Mouse (Mus musculus) gastrocnemius, adult 8-10 months (tissue): ENCODE data around the gene C3. TPM values are rescaled to one million over a fixed set of nuclear protein-coding genes. Genes with fewer than 3 reads are reported as not detected.
A peak's percentile ranks its signal among the peaks of the same experiment; 100 is the strongest.

Experiments
- DNase-seq, 2 experiments: peaks; one replicate each; pipeline ENCODE4 v3.0.0; 2022; ENCODE audit warnings: low spot score in 2 of 2
- microRNA-seq: library from miRNA; unstranded; fragments of <30 nt; microRNA quantifications from one replicate; pipeline ENCODE4 v1.2.0, GENCODE M21; 2022
- total RNA-seq, 4 experiments: library from RNA; stranded (reverse); gene quantifications; 2 replicates each; pipeline ENCODE4 v1.2.4; 2022

Gene C3
- total RNA-seq, 4 experiments from 2014 or later = 8.4 to 33.5 (median 14.9) TPM

GRCm38 (mm10) chr17:57170616-57171260 is 57.2 kb downstream of the C3 start:
- DNase-seq = no peak

GRCm38 (mm10) chr17:57166800-57167791 is 60.8 kb downstream of the C3 start:
- DNase-seq = peak; percentile 70 to 76

Small RNA genes within 50 kb of the gene (microRNA-seq; reads per million reads assigned to microRNA genes)
- gene Mir6978 = not detected

Other genes with a start within 250 kb of the C3 start
- gene Acer1, start 246.0 kb downstream of the C3 start, total RNA-seq = not detected
- 10 to 100 TPM; 35.8 to 39.5 (median 37.5) TPM for gene Clpp, start 237.8 kb downstream of the C3 start, total RNA-seq
- 10 to 100 TPM; 20.2 to 27.1 (median 21.9) TPM for gene Alkbh7, start 230.8 kb downstream of the C3 start, total RNA-seq
- gene Pspn, start 228.1 kb downstream of the C3 start, total RNA-seq = not detected
- 10 to 100 TPM; 13.3 to 17.5 (median 15.5) TPM for gene Gtf2f1, start 216.8 kb downstream of the C3 start, total RNA-seq
- gene Gm17949, start 216.7 kb downstream of the C3 start, total RNA-seq = under 1 TPM in 1 of 4 experiments, not detected in 3; 0.27 TPM
- gene Khsrp, start 196.6 kb downstream of the C3 start, total RNA-seq = 10 to 100 TPM; 23.3 to 29.9 (median 27.2) TPM
- not detected for gene Slc25a41, start 186.5 kb downstream of the C3 start, total RNA-seq
- gene Crb3, start 169.0 kb downstream of the C3 start, total RNA-seq = under 1 TPM in 1 of 4 experiments, not detected in 3; 0.34 TPM
- 10 to 100 TPM; 28.2 to 32.7 (median 31.3) TPM for gene Slc25a23, start 168.3 kb downstream of the C3 start, total RNA-seq
- gene Dennd1c, start 149.6 kb downstream of the C3 start, total RNA-seq = under 1 TPM in 3 of 4 experiments, not detected in 1; 0.12 to 0.52 (median 0.44) TPM
- under 1 TPM; 0.53 to 0.88 (median 0.64) TPM for gene Tubb4a, start 140.4 kb downstream of the C3 start, total RNA-seq
- gene Tnfsf9, start 122.8 kb downstream of the C3 start, total RNA-seq = under 1 TPM in 1 of 4 experiments, not detected in 3; 0.38 TPM
- not detected for gene Cd70, start 78.4 kb downstream of the C3 start, total RNA-seq
- gene Tnfsf14, start 34.0 kb downstream of the C3 start, total RNA-seq = not detected
- 10 to 100 TPM; 24.3 to 28.1 (median 26.3) TPM for gene Gpr108, start 20.3 kb upstream of the C3 start, total RNA-seq
- 100 to 1,000 TPM; 169 to 191 (median 176) TPM for gene Trip10, start 21.3 kb upstream of the C3 start, total RNA-seq
- under 1 TPM; 0.17 to 0.48 (median 0.32) TPM for gene Vav1, start 51.0 kb upstream of the C3 start, total RNA-seq
- gene Adgre1, start 130.6 kb upstream of the C3 start, total RNA-seq = 1 to 10 TPM; 1.0 to 1.6 (median 1.3) TPM